ENCODE assay signal across 8 mouse cellular contexts in genomic region chrX:36873765-36874164, GRCm38 (mm10). TPM values are rescaled to one million over a fixed set of nuclear protein-coding genes. Genes with fewer than 3 reads are reported as not detected.
DNase-seq lines count a peak whose midpoint lies in the region; ATAC-seq and TF ChIP-seq lines count a peak whose summit lies in the region.

Ube2a (plus strand) TSS chrX:36873900.
C330007P06Rik (minus strand) TSS chrX:36874111.

- no peaks in the 10 kb centered on the region for H3K27me3 ChIP-seq in intestine, embryonic 16.5 days (replicated peaks; ENCODE audit: control insufficient read depth, insufficient read depth, low read length)
- H3K27me3 ChIP-seq in midbrain, embryonic 11.5 days (ENCODE audit: control insufficient read depth, insufficient read depth, low read length): no peaks in the 10 kb centered on the region

- H3K4me3 ChIP-seq in layer of hippocampus, adult 2 months: peak within 1 kb of the TSS; percentile 73
- H3K4me3 ChIP-seq in intestine, embryonic 16.5 days (ENCODE audit: low read length): peak within 1 kb of the TSS; percentile 69
- H3K4me3 ChIP-seq in midbrain, embryonic 11.5 days (ENCODE audit: low read depth, low read length): peak within 1 kb of the TSS; percentile 66

- DNase-seq in layer of hippocampus, adult 2 months (ENCODE audit: low spot score in 2 of 2): no peak
- no peak for DNase-seq in layer of hippocampus, adult 11-12 months (ENCODE audit: low spot score)
- DNase-seq in adrenal gland, postnatal 36 days: no peak
- DNase-seq in gastrocnemius, postnatal 25 days: no peak
- DNase-seq in midbrain, embryonic 11.5 days (ENCODE audit: low spot score, missing footprints): no peak
- DNase-seq in thymus, postnatal 25 days: no peak
- no peak for DNase-seq in right cerebral cortex, postnatal 25 days

- H3K27ac ChIP-seq in layer of hippocampus, adult 2 months: peak within 1 kb of the TSS; percentile 90
- peak within 1 kb of the TSS; percentile 76 for H3K27ac ChIP-seq in intestine, embryonic 16.5 days (ENCODE audit: low read length)
- peak within 1 kb of the TSS; percentile 48 for H3K27ac ChIP-seq in midbrain, embryonic 11.5 days (ENCODE audit: low read depth, low read length)

- H3K9me3 ChIP-seq in intestine, embryonic 16.5 days (ENCODE audit: control insufficient read depth, low read length): 0 out of 2 replicates have a peak, but pooled peaks cover 2% of the 10 kb centered on the region
- H3K9me3 ChIP-seq in midbrain, embryonic 11.5 days (ENCODE audit: control insufficient read depth, low read length): no peaks in the 10 kb centered on the region

- H3K9ac ChIP-seq in intestine, embryonic 16.5 days (ENCODE audit: low read depth, low read length): peak within 1 kb of the TSS; percentile 82
- H3K9ac ChIP-seq in midbrain, embryonic 11.5 days (ENCODE audit: low read length): peak within 1 kb of the TSS; percentile 80

- H3K4me2 ChIP-seq in intestine, embryonic 16.5 days (ENCODE audit: low read depth, low read length): peak within 1 kb of the TSS; percentile 70
- peak within 1 kb of the TSS; percentile 50 for H3K4me2 ChIP-seq in midbrain, embryonic 11.5 days

- no peaks in the 10 kb centered on the region for H3K4me1 ChIP-seq in intestine, embryonic 16.5 days (ENCODE audit: control insufficient read depth, insufficient read depth, low read length)
- no peaks in the 10 kb centered on the region; the same call in 1 of the 2 replicates for H3K4me1 ChIP-seq in midbrain, embryonic 11.5 days (ENCODE audit: control insufficient read depth, insufficient read depth, low read length)

- WGBS in intestine, embryonic 16.5 days: 8% methylated on average over 7 of the region's 8 CpGs
- WGBS in midbrain, embryonic 11.5 days: 25% methylated on average over 8 of the region's 8 CpGs

- peak; percentile 49 for ATAC-seq in intestine, embryonic 16.5 days
- peak; percentile 12 for ATAC-seq in midbrain, embryonic 11.5 days (ENCODE audit: low FRiP score)

- H3K36me3 ChIP-seq in intestine, embryonic 16.5 days (ENCODE audit: control insufficient read depth, insufficient read depth, low read length): no peaks in the 10 kb centered on the region
- H3K36me3 ChIP-seq in midbrain, embryonic 11.5 days (ENCODE audit: control insufficient read depth, insufficient read depth, low read length): no peaks in the 10 kb centered on the region

- TF ChIP-seq CTCF in layer of hippocampus, adult 2 months (conservative IDR thresholded peaks at IDR 0.05): no peak

RNA-seq across cellular contexts. Expression of gene Ube2a, which starts in this region (rescaled TPM):
- 10 to 100 TPM; 52.0 to 53.8 TPM for total RNA-seq in layer of hippocampus, adult 2 months (2021)
- total RNA-seq in adrenal gland, postnatal 36 days (2021): 10 to 100 TPM; 63.2 to 66.3 TPM
- total RNA-seq in gastrocnemius, postnatal 25 days (2021): 10 to 100 TPM; 35.5 to 42.7 TPM
- polyA plus RNA-seq in intestine, embryonic 16.5 days (2015; fragmentation: Nextera tagmentation; extraction: Ambion mirVana): 105 and 108 TPM in 2 replicates
- polyA plus RNA-seq in midbrain, embryonic 11.5 days (2014; fragmentation: Nextera tagmentation; extraction: Ambion mirVana): 119 and 120 TPM in 2 replicates

RNA-seq across cellular contexts. Expression of gene C330007P06Rik, which starts in this region (rescaled TPM):
- total RNA-seq in layer of hippocampus, adult 2 months (2021): 10 to 100 TPM; 40.4 TPM
- 10 to 100 TPM; 50.3 to 51.5 TPM for total RNA-seq in adrenal gland, postnatal 36 days (2021)
- 10 to 100 TPM; 10.9 to 11.2 TPM for total RNA-seq in gastrocnemius, postnatal 25 days (2021)
- 24.9 and 25.5 TPM in 2 replicates for polyA plus RNA-seq in intestine, embryonic 16.5 days (2015; fragmentation: Nextera tagmentation; extraction: Ambion mirVana)
- 35.6 and 39.5 TPM in 2 replicates for polyA plus RNA-seq in midbrain, embryonic 11.5 days (2014; fragmentation: Nextera tagmentation; extraction: Ambion mirVana)
